Mouse (Mus musculus) embryo, embryonic 11.5 days (tissue): ENCODE results near the gene Hip1.
A peak's percentile ranks its signal among the peaks of the same experiment; 100 is the strongest.

Experiments used
- DNase-seq: peaks from one replicate; pipeline ENCODE4 v3.0.0-alpha.2; 2012; ENCODE audit warnings: low read depth, low spot score

Hip1 gene

GRCm38 (mm10) chr5:135544865-135545797 lies at the start of gene Hip1:
Hip1 (minus strand) TSS chr5:135545120.
- DNase-seq: peak; percentile 98

DNA sequence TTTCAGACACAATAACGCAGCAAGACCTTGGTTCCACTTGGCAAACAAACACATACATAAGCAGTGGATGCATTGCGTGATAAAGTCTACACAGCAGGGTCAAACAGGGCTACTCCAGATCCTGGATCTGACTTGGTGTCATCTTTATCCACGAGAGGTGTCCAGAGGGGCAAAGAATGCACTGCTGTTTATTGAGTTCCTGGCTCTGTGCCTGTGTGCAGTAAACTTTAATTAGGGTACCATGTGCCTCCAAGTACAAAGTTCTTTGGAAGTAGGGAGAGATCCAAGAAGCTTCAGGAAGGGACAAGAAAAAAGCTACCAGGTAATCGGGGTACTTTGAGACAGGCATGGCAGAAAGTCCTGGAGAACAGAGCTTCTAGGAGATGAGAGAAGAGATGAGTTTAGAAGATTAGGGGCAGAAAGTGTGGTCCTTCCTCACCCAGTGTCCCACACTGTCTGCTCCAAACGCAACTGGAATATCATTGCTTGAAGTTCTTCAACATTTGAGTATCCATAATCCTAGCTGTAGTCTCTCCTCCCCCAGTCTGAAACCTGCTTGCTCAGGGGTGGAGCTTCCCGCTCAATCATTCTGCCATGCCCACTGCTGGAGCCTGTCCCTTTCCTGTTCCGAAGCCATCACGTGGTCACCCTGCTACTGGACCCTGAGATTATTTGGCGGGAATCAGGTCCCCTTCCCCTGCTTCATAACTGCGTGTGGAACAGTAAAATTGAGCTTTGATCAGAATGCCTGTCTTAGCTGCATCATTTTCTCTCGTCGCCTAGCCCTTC lies 45.3 kb upstream of the Hip1 start:
- DNase-seq: no peak

GRCm38 (mm10) chr5:135587764-135588163 lies 42.8 kb upstream of the Hip1 start:
- no peak for DNase-seq

DNA sequence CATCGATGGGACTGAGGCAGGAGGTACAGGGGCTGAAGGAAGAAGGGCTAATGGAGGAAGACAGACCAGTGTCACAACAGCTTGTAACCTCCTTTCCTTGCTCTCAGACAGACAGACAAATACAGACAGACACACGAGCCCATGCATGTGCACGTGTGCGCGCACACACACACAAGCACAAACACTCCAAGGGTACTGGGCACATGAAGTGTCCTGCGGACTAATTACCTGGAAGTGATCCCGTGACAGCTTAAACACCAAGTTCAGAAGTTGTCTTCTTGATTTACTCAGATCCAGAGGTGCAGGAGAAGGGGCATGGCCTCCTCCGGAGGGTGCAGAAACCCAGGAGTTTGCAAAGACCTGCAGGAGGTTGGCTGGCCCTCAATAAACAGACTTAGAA lies 40.8 kb upstream of the Hip1 start:
- no peak for DNase-seq

DNA sequence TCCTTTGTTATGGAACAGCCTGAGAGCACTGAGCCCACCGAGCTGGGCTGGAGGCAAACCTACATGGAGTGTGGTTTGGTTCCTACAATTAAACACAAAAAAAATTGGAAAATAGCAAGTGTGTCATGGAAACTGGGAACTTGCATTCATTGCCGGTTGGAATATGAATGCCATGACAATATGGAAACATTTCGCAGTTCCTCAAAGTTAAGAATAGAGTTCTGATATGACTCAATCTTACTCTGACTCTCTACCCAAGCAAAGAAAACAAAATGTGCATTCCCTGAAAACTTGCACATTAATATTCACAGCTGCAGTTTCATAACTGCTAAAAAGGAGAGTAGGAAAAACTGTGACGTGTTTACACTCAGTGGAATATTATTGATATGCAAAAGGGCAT lies 37.4 kb upstream of the Hip1 start:
- DNase-seq: no peak

GRCm38 (mm10) chr5:135579331-135579751 lies 34.4 kb upstream of the Hip1 start:
- no peak for DNase-seq

DNA sequence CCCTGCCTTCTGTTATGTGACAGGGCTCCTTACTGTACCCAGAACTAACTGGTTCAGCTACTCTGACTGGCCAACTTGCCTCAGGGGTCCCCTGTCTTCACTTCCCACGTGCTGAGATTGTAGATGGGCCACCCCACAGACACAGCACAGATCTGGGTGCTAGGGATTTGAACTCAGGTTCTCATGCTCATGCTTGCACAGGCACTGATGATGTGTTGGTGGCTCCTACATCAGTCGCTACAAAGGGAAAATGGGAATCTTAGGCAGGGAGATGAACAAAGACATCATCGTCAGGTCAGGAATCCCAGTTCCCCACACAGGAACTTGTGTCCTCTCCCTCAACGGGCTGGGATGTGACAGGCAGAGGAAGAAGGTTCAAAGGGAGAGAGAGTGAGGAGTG lies 31.1 kb upstream of the Hip1 start:
- no peak for DNase-seq

DNA sequence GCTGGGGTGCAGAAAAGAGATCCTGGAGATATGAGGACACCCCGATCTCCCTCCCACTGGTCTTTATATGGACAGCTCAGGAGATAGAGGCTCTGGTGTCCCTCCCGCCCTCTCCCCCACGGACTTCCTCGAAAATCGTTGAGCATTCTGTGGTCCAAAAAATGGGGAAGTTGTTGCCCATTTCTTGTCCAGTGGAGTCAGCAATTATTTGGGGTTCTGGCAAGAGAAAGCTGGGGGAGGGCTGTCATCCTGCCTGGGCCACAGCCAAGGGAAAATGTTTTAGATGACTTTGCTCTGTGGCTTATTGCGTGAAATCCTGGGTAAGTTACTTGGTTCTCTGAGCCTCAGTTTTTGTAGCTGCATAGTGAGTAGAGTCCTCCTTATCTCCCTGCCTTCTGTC lies 28.1 kb upstream of the Hip1 start, which contains the start of gene Ccl24:
Gene Ccl24 (minus strand): TSS at position 44 of the 400 bp plus-strand sequence.
- no peak for DNase-seq

GRCm38 (mm10) chr5:135568698-135569097 lies 23.8 kb upstream of the Hip1 start:
- DNase-seq: no peak

DNA sequence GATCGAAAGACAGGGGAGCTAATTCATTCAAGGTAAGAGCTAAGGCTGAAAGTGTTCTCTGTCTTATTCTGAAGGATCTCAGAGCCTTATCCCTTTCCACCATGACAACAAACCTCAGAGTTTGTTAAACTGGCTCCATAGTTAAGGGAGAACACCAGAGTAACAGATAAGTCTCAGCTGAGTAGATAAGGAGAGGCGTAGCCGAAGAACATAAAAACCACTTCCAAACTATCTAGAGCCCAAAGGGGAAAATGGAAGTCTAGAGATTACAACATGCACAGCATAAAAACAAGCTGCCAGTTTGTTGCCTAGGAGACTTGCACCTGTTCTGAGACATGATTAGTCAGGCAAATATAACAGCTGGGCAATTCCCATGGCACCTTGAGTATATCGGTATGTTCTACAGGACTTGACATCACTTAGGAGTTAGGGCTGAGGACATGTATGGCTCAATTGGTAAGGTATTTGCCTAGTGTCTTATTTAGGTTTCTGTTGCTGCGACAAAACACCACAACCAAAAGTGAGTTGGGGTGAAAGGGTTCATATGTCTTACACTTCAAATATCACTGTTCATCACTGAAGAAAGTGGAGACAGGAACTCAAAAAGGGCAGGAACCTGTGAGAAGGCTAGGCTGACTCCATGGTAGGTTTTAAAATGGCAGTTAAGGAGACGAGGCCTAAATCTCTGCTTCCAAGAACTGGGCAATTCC lies 22.8 kb upstream of the Hip1 start:
- no peak for DNase-seq

DNA sequence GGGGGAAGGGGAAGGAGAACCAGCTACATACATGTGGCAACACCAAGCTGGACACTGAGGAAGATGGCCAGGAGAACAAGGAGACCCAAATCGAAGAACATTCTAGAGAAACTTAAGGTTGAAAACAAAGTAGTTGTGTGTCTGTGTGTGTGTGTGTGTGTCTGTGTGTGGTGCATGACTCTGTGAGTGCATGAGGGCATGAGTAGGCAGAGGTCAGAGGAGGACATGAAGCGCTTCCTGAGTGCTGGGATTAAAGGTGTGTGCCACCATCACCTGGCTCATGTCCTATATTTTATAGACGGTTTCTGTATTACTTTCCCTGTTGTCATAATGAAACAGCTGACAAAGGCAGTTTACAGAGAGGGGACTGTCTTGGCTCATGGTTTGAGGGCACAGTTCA lies 18.5 kb upstream of the Hip1 start, which contains the start of gene Ccl26:
Gene Ccl26 (minus strand): TSS at position 101 of the 400 bp plus-strand sequence.
- no peak for DNase-seq

DNA sequence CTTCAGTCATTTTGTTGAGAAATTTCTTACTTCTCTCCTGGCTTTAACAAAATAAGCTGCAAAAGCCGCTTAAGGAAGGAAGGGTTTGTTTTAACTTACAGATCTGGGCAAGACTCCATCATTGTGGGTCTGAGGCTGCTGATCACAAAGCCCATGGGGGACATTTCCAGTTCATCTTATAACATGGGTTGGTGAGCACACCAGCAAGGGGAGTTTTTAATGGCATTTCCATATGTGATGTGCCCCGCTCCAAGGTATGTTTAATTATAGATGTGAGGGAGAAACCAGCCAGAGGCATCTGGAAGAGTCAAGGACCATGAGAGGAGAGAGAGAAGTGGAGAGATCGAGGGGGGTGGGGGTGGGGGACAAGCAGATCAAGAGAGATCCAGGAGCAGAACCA lies 12.8 kb upstream of the Hip1 start:
- no peak for DNase-seq

- DNase-seq: no peak
Measured at GRCm38 (mm10) chr5:135557051-135557450, 12.1 kb upstream of the Hip1 start.

DNA sequence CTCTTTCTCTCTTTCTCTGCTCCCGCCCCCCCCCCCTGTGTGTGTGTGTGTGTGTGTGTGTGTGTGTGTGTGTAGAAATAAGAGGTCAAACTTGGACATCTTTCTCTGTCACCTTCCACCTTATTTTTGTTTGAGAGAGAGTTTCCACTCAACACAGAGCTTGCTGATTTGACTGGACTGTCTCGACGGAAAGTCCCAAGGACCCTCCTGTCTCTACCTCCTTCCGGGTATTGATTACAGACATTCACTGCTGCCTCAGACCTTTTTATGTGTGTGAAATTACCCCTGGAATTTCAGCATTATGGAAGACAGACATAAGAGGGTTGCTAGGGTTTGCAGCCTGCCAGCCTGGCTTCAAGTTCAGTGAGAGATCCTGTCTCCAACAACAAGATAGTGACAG lies 11.3 kb upstream of the Hip1 start:
- DNase-seq: no peak

- no peak for DNase-seq
Measured at GRCm38 (mm10) chr5:135551591-135551990, 6.7 kb upstream of the Hip1 start.

- DNase-seq: no peak
Measured at GRCm38 (mm10) chr5:135550910-135551309, 6.0 kb upstream of the Hip1 start.

- DNase-seq: no peak
Measured at GRCm38 (mm10) chr5:135547990-135548389, 3.1 kb upstream of the Hip1 start.

GRCm38 (mm10) chr5:135544032-135544558 lies 825 bp downstream of the Hip1 start:
- no peak for DNase-seq

DNA sequence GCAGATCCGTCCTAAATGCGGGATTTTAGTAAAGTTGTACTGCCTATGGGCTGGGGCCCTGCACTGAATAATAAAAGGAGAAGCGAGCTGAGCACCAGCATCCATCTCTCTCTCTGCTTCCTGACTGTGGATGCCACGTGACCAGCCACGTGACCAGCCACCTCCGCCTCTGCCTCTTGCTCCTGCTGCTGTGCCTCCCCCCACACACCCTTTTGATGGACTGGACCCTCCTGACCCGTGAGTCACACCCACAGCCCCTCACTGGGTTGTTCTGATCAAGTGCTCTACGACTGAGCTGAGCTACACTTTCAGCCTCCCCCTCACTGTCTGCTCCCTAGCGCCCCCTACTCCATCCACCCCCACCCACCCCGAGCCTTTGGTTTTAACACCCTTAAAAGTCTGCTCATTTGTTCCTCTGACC lies 7.1 kb downstream of the Hip1 start:
- no peak for DNase-seq

DNA sequence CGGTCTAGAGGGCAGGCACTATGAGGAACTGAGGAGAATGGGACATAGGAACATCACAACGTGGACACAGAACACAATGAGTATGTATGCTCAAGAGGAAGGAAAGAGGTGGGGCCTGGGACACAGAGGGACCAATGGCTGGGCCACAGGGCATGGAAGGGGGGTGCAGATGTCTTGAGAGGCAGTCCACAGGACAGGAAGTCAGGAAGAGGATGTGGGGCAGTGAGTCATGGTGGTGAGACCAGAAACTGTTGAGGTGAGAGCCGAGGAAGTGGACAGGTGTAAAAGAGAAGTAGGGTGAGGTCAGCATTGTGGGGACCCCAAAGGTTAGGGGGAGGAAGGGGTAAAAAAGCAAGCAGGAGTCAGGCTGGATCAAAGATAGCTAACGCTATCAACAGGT lies 7.6 kb downstream of the Hip1 start:
- no peak for DNase-seq

GRCm38 (mm10) chr5:135535867-135536266 lies 9.1 kb downstream of the Hip1 start:
- DNase-seq: no peak

GRCm38 (mm10) chr5:135533431-135533830 lies 11.5 kb downstream of the Hip1 start:
- DNase-seq: no peak
